Mouse (Mus musculus) gastrocnemius, postnatal 4 days (tissue): ENCODE data around the gene Dtnbp1. TPM values are rescaled to one million over a fixed set of nuclear protein-coding genes. Genes with fewer than 3 reads are reported as not detected.

ENCODE experiments used
- DNase-seq, 2 experiments: peaks; one replicate each; pipeline ENCODE4 v3.0.0; 2021 to 2022; ENCODE audit warnings: low spot score in 2 of 2, mixed read lengths in 2 of 2
- total RNA-seq, 2 experiments: library from RNA; stranded (reverse); gene quantifications; 2 replicates each; pipeline ENCODE4 v1.2.3; 2021

Gene Dtnbp1
- total RNA-seq, 2 experiments from 2014 or later = 35.2 to 37.5 TPM

GRCm38 (mm10) chr13:44952393-44953086, 49.4 kb downstream of the Dtnbp1 start:
- DNase-seq = no peak

- DNase-seq = no peak
These were observed 53.4 kb downstream of the Dtnbp1 start for GRCm38 (mm10) chr13:44948320-44949250.

DNA sequence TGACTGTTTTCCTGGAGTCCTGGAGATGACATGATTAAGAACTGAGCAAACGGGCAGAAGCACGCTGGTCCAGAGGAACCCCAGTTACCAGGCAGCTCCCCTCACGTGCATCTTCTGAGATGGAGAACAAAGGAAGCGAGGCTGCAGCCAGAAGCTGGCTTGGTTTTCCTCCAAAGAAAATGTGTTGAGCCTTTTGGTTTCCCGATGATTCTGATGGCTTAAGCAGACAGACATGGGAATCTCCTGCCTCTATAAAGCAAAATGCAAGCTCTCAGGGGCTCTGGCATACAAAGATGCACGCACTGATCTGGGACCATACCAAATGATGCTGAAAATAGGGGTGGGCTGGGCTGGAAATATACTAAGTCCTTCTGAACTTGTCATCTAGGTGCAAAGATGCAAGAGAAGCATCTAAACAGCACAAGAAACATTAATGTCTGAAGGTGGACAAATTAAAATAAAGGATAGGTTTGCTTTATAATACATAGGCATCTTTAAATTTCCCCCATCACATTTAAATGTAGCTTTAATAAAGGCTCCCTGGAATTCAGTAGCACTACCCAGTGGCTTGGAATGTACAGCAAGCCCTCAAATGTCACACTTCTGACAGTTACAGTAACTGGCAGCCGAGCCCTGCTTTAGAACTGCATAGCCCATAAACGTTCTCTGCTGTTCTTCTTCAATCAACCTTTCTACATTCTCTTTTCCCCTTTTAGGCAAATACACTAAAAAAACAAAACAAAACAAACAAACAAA, 54.9 kb downstream of the Dtnbp1 start:
- DNase-seq = no peak

- no peak for DNase-seq
These were observed 58.3 kb downstream of the Dtnbp1 start for GRCm38 (mm10) chr13:44943618-44944017.

GRCm38 (mm10) chr13:44939326-44940035, 62.5 kb downstream of the Dtnbp1 start:
- DNase-seq = no peak

GRCm38 (mm10) chr13:44937681-44938080, 64.3 kb downstream of the Dtnbp1 start:
- DNase-seq = no peak

- DNase-seq = no peak
These were observed 68.4 kb downstream of the Dtnbp1 start for GRCm38 (mm10) chr13:44933575-44933974.

- DNase-seq = no peak
These were observed 69.4 kb downstream of the Dtnbp1 start for GRCm38 (mm10) chr13:44932307-44933264.

GRCm38 (mm10) chr13:44926311-44926710, 75.6 kb downstream of the Dtnbp1 start:
- DNase-seq = no peak

DNA sequence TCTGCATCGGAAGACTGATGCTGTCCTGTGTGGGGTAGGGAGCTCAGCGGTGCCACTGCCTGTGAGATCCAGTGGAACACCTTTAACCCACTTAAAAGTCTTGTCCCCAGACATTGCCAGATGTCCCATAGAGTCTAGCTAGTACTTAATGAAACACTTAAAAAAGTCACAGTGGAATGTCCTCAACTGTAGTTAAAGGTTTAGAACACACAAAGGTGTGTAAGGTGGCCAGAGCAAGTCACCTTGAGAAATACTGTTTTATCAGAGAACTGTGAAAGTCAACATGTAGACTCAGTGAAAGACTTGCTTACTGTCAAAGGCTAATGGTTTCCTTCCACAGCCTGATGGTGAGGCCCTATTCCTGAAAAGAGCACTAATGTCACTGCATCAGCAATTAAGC, 76.8 kb downstream of the Dtnbp1 start:
- no peak for DNase-seq

DNA sequence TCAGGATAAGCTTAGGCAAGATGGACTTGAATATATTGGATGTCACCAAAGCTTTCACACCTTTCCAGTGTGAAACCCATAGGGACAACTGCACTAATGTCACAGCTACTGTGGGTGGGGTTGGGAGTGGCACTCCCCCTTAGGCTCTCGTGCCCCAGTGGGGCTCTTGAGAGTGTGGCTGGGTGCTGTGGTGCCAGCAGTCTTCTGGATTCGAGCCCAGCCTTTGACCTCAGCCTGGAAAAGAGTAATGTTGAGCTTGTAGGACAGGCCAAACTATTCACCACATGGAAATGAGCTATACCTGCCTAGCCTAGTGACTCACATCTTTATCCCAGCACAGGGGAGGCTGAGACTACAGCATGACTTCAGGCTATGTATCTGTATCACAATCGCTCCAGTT, 77.9 kb downstream of the Dtnbp1 start:
- DNase-seq = no peak

DNA sequence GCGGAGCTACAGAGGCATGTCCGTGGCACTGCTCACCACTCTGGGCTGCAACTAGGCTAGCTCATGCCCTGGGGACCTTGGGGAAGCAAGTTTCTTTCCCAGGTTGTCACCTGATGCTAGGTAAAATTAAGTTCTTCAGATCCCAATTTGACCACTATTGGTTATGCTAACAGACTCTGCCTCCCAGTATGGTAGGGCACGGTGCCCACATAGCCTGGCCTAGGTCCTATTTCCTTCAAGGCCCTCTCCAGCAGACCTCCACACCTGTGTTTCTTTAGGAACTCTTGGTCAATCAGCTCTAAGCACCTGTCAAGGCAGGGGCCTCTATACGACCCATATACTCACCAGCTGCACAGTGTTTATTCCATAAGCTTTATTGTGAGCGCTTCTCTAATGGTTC, 80.2 kb downstream of the Dtnbp1 start:
- no peak for DNase-seq

DNA sequence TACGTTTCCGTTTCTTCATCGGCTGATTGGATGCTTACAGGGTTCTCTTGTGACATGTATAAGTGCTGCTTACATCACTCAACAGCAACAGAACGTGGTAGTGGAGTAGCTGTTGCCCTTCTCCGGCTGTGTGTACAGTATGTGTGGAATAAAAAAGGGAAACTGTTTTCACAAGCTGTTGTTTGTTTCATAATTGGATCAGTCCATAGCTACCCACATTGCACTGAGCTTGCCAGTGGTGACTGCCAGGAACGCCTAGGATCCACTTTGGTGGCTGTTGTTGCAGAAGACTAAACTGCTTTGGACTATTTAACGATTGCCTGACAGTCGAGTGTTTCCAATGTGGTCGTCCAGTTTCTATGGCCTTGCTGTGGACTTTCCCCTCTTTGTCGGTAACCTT, 80.9 kb downstream of the Dtnbp1 start:
- no peak for DNase-seq

DNA sequence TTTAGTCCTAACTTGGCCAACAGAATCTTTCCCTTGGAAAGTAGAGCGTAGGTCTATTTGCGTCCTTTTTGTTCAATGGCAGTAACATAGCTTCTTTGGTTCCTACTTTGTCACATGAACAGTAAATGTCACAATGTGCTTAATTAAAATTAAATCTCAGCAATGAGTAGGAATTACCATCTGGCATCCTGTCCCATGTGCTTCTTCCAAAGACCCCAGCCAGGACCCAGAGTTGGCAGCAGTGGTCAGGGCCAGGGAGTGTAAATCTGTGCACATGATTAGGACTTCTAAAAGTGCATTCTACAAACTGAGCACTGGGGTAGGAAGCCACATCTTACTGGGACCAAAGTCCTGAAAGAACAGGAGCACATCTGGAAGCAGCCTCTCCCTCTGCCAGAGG, 83.7 kb downstream of the Dtnbp1 start:
- no peak for DNase-seq

- no peak for DNase-seq
These were observed 84.7 kb downstream of the Dtnbp1 start for GRCm38 (mm10) chr13:44917202-44917601.

- no peak for DNase-seq
These were observed 86.0 kb downstream of the Dtnbp1 start for GRCm38 (mm10) chr13:44915945-44916344.

DNA sequence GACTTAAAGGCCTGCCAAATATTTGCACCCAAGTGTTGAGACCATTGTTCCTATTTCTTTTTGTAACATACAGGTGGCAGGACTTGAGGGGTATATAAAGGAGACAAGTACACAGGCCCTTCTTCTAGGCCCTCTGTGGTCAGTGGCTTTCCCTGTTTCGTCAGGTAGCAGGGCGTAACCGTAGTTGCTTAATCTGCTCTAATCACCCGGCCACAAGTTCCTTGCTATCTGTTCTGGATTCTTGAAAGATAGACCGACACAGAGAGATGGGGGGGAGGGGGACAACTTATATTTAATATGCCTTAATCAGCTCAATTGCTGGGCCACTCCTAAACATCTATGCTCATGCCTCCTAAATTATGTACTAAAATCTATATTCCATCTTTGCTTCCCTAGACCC, 86.6 kb downstream of the Dtnbp1 start:
- no peak for DNase-seq

DNA sequence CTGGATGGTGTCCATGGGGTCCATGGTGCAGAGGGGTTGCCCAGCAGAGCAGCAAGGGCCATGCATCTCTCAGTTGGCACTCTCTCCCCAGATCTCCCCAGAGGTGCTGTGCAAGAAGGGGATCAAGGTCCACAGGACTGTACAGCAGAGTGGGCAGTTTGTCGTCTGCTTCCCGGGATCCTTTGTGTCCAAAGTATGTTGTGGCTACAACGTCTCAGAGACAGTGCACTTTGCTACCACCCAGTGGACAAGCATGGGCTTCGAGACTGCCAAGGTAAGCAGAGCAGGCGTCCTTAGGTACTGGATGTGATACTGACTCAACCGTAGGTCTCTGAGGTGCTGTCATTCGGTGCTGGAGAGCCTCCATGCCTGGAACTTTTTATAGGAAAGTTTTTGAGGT, 88.4 kb downstream of the Dtnbp1 start:
- no peak for DNase-seq

- DNase-seq = peak in 1 of 2 experiments; percentile 63
These were observed 89.1 kb downstream of the Dtnbp1 start for GRCm38 (mm10) chr13:44912851-44913250.

DNA sequence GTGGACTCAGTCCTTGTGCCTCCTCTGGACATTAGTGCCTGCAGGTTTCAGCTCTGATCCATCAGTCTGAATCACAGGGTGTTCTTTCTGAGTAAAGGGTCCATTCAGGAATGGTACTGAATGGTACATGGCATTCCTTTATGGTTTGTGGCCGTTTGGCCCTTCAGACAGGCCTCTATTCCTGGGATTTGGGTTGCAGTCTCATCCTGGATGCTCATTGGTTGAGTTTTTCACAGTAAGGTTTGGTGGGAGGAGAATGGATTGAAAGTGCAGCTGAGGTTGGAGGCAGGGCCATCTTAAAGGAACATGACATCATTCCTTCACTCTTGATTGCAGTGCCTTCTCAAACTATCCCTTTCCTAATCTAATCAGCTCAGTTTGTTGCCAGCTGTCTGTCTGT, 93.2 kb downstream of the Dtnbp1 start:
- DNase-seq = no peak
